ENCODE assay signal across 11 mouse cellular contexts in genomic region chr5:104115890-104116289, GRCm38 (mm10). TPM values are rescaled to one million over a fixed set of nuclear protein-coding genes. Genes with fewer than 3 reads are reported as not detected.
DNase-seq lines count a peak whose midpoint lies in the region; ATAC-seq and TF ChIP-seq lines count a peak whose summit lies in the region.
"Had no signal": no experiment of that assay in that cellular context is flagged by ENCODE, and none has a peak within 500 bp of the region (broad histone marks: within the 10 kb centered on the region; RNA-seq: fewer than 3 reads in every experiment).

No protein-coding gene starts in this region.

- no peak for TF ChIP-seq CTCF in kidney, adult 2 months (conservative IDR thresholded peaks at IDR 0.05; ENCODE audit: insufficient read depth, insufficient read length, low read depth, low read length)

- 67% methylated on average over 4 of the region's 4 CpGs for WGBS in kidney, adult 2 months
- WGBS in heart, embryonic 12.5 days = 74% methylated on average over 4 of the region's 4 CpGs

- peak; percentile 58 for DNase-seq in kidney, adult 2 months
- DNase-seq in kidney, adult 11 months = no peak
- DNase-seq in brain, adult 2 months (ENCODE audit: low read depth, low spot score) = peak; percentile 68
- peak; percentile 30 to 62 for DNase-seq in kidney, postnatal 36 days
- DNase-seq in yolk sac, embryonic 10.5 days (ENCODE audit: low spot score) = no peak
- DNase-seq in thymus, postnatal 10 days (ENCODE audit: low spot score in 2 of 2) = no peak
- DNase-seq: liver, embryonic 13.5 days had no signal

- H3K27ac ChIP-seq in kidney, adult 2 months (ENCODE audit: insufficient read depth, low read depth, low read length) = peak overlapping the region; percentile 8; the same call in 1 of the 2 replicates
- H3K27ac ChIP-seq in heart, embryonic 12.5 days (ENCODE audit: poor library complexity, severe bottlenecking) = peak overlapping the region; percentile 26; the same call in 1 of the 2 replicates
- H3K27ac ChIP-seq: liver, embryonic 13.5 days; neural tube, embryonic 12.5 days had no signal

- no peak overlapping the region for H3K4me3 ChIP-seq in kidney, adult 2 months (ENCODE audit: insufficient read depth, low read depth, low read length)
- no peak overlapping the region for H3K4me3 ChIP-seq in heart, embryonic 12.5 days
- H3K4me3 ChIP-seq: liver, embryonic 13.5 days; neural tube, embryonic 12.5 days had no signal

- H3K4me1 ChIP-seq in kidney, adult 2 months (ENCODE audit: control insufficient read depth, insufficient read depth, low read length) = no peaks in the 10 kb centered on the region
- H3K4me1 ChIP-seq in heart, embryonic 12.5 days (replicated peaks) = peaks cover 46% of the 10 kb centered on the region

- TF ChIP-seq POLR2A in kidney, adult 2 months (IDR thresholded peaks at IDR 0.05; ENCODE audit: low read depth, low read length) = no peak

- no peak overlapping the region for H3K4me2 ChIP-seq in heart, embryonic 12.5 days
- H3K4me2 ChIP-seq: liver, embryonic 13.5 days; neural tube, embryonic 12.5 days had no signal

- no peaks in the 10 kb centered on the region for H3K36me3 ChIP-seq in kidney, adult 2 months (ENCODE audit: control insufficient read depth, insufficient read depth, low read length)
- no peaks in the 10 kb centered on the region for H3K36me3 ChIP-seq in heart, embryonic 12.5 days
- H3K36me3 ChIP-seq: liver, embryonic 13.5 days; neural tube, embryonic 12.5 days had no signal

- no peak for ATAC-seq in heart, embryonic 12.5 days (ENCODE audit: insufficient number of reproducible peaks, low FRiP score)
- no peak for ATAC-seq in frontal cortex, adult (ENCODE audit: low TSS enrichment)

- no peaks in the 10 kb centered on the region for H3K27me3 ChIP-seq in kidney, adult 2 months (replicated peaks; ENCODE audit: control insufficient read depth, insufficient read depth, low read length)
- no peaks in the 10 kb centered on the region for H3K27me3 ChIP-seq in heart, embryonic 12.5 days (replicated peaks)
- H3K27me3 ChIP-seq: neural tube, embryonic 12.5 days had no signal

- H3K9ac ChIP-seq in heart, embryonic 12.5 days = no peak overlapping the region
- H3K9ac ChIP-seq: liver, embryonic 13.5 days; neural tube, embryonic 12.5 days had no signal

- no peaks in the 10 kb centered on the region for H3K9me3 ChIP-seq in heart, embryonic 12.5 days (replicated peaks)
- H3K9me3 ChIP-seq: liver, embryonic 13.5 days; neural tube, embryonic 12.5 days had no signal

RNA-seq across cellular contexts. Expression of gene Sparcl1, which starts 2.4 kb away (rescaled TPM):
- 31.6 and 36.4 TPM in 2 replicates for polyA plus RNA-seq in kidney, adult 2 months (2012; rRNA removed)
- polyA plus RNA-seq in heart, embryonic 12.5 days (2016; fragmentation: Nextera tagmentation; extraction: Ambion mirVana) = 21.2 and 25.4 TPM in 2 replicates

RNA-seq across cellular contexts. Expression of gene Gm17660, which starts 38.5 kb away (rescaled TPM):
- not detected in 2 replicates for polyA plus RNA-seq in kidney, adult 2 months (2012; rRNA removed)
- not detected in 2 replicates for polyA plus RNA-seq in heart, embryonic 12.5 days (2016; fragmentation: Nextera tagmentation; extraction: Ambion mirVana)
- polyA plus RNA-seq: adrenal gland, adult 2 months; liver, embryonic 13.5 days; neural tube, embryonic 12.5 days had no signal

RNA-seq across cellular contexts. Expression of gene Dspp, which starts 54.6 kb away (rescaled TPM):
- not detected in 2 replicates for polyA plus RNA-seq in kidney, adult 2 months (2012; rRNA removed)
- polyA plus RNA-seq in heart, embryonic 12.5 days (2016; fragmentation: Nextera tagmentation; extraction: Ambion mirVana) = not detected in 2 replicates
- polyA plus RNA-seq: adrenal gland, adult 2 months; liver, embryonic 13.5 days; neural tube, embryonic 12.5 days had no signal

Comparison
In these comparisons a context has a peak if more than half of its experiments do, and no peak if none do; other contexts are left out.
1. DNase-seq: peak in kidney, adult 2 months (single experiment), brain, adult 2 months (single experiment) and kidney, postnatal 36 days (2 of 2); none in kidney, adult 11 months (single experiment), yolk sac, embryonic 10.5 days (single experiment) and thymus, postnatal 10 days (0 of 2).